Mouse (Mus musculus) liver, adult 2 months (tissue): ENCODE data around the gene Ptch1.

ENCODE experiments used
- CTCF ChIP-seq: fragments of 200-500 bp; IDR thresholded peaks from 2 replicates; pipeline ENCODE4 v1.5.1; 2011; ENCODE audit warnings: low read depth, low read length, control low read depth
- POLR2A ChIP-seq: fragments of 200-500 bp; IDR thresholded peaks from 2 replicates; pipeline ENCODE4 v1.6.1; 2011; ENCODE audit warnings: low read length, control low read depth; ENCODE audit not compliant: insufficient read depth; ENCODE audit errors: extremely low read depth

DNA sequence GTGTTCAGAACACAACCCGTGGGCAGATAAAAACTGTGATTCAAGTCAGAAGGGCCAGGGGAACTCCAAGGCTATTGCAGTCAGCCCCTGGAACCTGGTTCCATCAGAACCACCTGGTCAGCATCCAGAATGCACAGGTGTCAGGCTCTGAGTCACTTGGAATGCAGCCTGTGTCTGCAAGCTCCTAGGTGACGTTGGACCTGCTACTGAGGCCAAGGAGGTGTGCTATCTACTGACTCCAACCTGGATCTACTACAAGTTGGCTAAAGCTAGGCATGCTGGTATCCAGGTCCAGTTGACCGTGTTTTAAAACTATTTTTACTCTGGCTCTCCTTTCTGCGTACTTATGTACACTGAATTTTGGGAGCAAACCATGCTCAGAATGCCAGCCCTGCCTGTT is 24.8 kb downstream of the Ptch1 start:
- no peak for TF ChIP-seq POLR2A
- no peak for TF ChIP-seq CTCF
